Mouse (Mus musculus) spleen, adult 2 months (tissue): ENCODE measurements at regions not wholly inside any gene's neighbourhood (a gene's known extent, or its start where the extent isn't known, plus 50 kb on each side); places are given as distances from the start of the nearest gene placed in this dataset.

ENCODE experiments used
- CTCF ChIP-seq: fragments of 200-500 bp; IDR thresholded peaks from 2 replicates; pipeline ENCODE4 v1.5.1; 2011; ENCODE audit warnings: mild to moderate bottlenecking, inconsistent platforms; ENCODE audit not compliant: insufficient read depth, insufficient read length, insufficient replicate concordance; ENCODE audit errors: extremely low read depth
- POLR2A ChIP-seq: fragments of 200-500 bp; IDR thresholded peaks from 2 replicates; pipeline ENCODE4 v1.6.1; 2011; ENCODE audit warnings: low read depth, low read length, inconsistent platforms

DNA sequence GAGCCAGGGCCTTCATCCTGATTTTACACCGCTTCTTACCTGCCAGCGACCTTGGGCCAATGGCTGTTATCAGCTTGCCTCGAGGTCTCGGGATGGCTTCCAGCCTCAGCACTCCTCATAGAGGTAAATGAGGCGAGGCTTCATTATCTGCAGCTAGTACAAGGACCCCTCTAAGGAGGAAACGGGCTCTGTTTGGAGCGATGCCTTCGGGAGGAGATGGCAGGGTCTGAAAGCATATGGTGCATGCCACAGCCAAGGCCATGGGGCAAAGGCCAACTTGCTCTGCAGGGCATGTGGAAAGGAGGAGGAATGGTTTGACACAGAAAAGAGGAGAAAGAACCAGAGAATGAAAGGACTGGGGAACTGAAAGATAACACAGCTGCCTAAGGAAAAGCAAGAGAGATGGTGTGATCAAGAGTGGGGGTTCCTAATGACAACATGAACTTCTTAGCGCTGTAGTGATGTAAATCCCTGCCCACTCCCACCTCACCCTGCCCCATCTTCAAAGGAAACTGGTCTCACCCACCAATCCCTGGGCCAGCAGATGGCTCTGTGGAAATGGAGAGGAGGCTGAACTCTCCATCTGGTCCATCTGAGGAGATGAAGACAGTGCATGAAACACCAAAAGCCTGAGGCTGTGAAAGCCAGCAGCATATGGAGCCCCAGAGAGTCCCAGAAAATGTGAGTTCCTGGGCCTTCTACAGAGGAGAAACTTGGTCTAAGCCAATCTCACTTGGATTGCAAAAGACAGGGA, 134.0 kb downstream of the Rplp1 start:
- TF ChIP-seq CTCF (no peak), POLR2A (no peak)
